Mouse (Mus musculus) fibroblast of lung, adult 2 months (primary cell): ENCODE results near the gene Slc19a3.
"Not testable (repeated sequence)": the region's sequence is repeated elsewhere in the genome, so short reads cannot be mapped to it uniquely, and the experiment has no call there.

ENCODE experiments used
- DNase-seq: peaks from one replicate; pipeline ENCODE4 v3.0.0-alpha.2; 2011; ENCODE audit warnings: low read depth

The Slc19a3 gene

DNA sequence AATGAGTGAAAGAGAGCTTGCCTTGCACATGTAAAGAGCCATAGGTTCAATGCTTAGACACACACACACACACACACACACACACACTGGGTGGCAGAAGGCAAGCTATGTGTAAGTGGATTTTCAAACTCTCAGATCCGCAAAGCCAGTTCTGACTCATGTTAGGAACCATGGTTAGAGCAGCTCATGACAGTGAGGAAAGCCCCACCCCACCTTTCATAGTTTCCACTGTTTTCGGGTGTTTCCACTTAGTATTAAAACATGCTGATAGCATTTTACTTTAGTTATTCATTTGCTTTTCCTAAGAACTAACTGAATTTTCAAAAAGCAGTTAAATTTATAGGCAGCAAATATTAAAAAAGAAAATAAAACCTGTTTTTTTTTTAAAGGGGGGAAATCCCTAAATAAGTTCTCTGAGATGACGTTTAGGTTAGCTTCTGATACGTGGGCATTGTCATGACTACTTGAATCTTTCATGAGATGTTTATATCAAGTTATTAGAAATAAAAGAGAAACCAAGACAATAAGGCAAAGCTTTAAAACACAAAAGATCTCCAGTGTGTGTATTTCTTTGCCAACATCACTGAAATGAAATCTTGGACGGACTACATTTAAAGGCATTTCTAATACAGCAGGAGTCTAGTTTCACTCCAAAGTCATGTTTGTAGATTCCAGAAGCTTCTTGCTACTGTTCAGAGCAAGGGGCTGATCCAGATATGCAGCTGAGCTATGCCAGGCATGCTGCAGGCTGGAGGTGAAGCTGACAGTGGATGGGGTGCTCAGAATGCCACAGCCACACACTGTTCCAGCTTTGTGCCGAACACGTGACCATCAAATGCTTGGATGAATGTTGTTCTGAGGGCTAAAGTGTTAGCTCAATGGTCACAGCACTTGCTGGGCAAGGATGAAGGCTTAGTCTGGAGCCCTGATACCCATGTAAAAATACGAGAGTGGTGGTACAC is 31.7 kb downstream of the Slc19a3 start:
- DNase-seq = peak; percentile 12

DNA sequence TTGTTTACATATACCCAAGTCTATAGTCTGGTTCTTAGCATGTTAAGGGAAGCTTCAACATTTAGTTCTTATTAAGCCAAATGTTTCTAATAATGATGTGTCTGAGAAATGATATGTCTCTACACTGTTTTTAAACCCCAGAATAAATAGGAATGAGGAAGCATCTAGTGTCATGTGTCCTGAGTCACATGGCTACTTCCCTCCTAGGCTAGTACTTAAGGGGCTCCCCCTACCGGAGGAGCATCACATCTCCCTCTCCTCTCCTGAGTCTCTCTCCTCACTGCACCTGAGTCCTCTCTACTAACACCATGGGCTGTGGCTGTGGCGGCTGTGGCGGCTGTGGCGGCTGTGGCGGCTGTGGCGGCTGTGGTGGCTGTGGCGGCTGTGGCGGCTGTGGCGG is 37.9 kb downstream of the Slc19a3 start, which contains the start of gene Gm47959:
Gene Gm47959, plus strand, starts transcription at position 243 of the 400 bp plus-strand sequence.
- DNase-seq = not testable (repeated sequence)

DNA sequence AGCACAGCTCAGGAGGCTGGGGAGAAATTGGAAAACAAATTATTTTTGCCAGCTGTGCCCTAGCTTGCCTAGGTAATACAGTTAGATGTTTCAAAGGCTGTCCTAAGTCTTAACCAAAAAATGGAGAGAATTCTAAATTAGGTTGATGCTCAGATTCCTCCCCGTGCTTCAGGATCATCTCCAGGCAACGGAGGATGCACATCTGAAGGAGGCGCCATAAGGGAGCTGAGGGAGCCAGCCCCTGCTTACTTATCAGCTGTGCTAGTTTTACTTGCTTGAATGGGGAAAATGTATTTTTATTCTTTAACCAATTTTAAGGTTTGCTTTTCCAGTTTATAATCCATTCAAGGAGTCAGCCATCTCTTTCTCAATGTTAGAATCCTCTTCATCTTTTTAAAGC is 44.3 kb downstream of the Slc19a3 start:
- DNase-seq = no peak

DNA sequence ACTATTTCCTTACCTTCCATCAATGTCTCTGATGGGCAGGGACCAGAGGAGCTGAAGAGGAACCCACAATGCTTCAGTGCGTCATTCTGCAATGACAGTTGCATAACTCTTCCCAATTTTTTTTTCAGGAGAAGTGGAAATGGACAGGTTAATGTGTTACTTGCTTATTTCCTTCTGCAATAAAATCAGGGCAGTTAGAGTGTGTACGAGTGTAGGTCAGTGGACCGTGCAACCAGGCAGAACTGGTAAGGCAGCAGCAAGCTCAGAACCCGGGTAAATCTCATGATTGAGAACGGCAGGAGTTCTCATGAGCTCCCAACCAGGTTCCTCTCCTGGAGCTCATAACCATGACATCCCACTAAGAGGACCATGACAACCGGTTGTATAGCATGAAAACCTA is 46.2 kb downstream of the Slc19a3 start:
- DNase-seq = no peak

DNA sequence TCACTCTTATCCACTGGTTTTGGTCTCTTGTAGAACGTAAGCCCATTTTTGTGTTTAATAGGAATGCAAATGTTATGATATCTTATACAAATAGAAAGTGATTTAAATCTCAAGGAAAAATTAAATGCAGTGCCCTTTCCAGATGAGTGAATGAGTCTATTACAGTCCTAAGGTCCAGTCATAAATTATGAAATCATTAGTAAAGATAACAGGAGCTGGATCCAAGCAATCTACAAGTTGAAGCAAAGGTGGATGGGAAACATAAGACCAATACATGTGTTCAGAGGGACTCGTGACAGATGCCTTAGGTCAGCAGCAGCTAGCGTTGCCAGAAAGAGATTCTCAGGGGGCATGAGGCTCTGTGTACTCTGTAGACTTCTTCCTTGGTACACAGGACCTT is 46.7 kb downstream of the Slc19a3 start:
- no peak for DNase-seq

DNA sequence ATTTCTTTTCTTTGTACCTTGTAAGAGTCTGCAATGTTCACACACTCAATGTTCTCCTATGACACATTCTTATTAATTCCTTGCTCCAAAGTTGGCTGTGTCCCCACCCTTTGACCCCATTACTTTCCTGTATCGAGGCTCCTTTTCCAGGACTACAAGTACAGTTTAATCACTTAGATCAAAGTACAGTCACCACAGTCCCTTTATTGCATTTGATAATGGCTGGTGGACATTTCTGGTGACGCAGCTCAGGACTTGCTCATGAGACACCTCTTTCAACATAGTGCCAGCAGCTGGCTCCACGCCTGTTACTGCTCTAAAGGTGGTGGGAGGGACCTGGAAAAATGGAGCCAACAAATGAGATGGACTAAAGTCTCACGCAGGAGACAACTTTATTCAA is 47.2 kb downstream of the Slc19a3 start:
- no peak for DNase-seq

DNA sequence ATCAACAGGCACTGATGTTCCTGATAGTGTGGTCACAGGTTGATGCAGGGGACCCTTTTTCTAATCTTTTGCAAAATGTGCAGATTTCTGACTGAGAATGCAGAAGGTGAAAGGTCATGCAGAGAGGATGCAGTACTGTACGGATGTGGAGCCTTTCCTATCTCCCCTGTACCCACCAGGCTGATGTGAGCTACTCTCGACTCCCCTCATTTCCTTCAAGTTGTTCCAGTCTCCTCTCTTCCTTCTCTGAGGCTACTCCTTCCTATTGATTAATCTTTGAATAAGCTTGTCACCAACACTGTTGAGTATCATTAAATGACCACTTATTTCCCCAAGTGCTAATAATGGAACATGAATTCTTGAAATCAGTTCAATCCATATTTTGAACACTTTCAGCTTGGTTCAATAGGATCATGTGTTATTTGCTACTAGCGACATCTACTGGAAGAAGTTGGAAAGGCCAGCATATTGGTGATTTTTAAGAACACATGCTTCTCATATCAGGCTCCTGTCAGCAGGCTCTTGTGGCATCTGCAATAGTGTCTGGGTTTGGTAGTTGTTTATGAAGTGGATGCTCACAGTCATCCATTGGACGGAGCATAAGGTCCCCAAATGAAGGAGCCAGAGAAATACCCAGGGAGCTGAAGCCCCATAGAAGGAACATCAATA is 50.6 kb downstream of the Slc19a3 start:
- peak; percentile 62 for DNase-seq

DNA sequence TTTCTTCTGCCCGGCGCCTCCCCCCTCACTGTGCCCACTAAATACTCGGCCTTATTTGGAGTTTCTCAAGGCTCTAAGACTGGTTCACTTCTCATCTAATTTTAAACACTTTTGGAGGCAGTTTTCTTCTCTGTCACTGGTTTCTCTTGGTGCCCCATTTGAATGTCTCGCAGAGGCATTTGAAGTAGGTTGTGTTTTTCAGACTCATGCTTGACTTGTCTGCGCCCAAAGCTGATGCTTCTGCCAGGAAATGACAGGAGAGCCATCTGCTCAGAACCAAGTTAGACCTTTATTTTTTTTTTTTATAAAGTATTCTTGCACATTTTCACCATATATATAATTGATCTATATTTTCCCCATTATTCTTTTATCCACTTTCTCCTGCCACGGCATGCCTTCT is 51.5 kb downstream of the Slc19a3 start:
- DNase-seq = no peak

DNA sequence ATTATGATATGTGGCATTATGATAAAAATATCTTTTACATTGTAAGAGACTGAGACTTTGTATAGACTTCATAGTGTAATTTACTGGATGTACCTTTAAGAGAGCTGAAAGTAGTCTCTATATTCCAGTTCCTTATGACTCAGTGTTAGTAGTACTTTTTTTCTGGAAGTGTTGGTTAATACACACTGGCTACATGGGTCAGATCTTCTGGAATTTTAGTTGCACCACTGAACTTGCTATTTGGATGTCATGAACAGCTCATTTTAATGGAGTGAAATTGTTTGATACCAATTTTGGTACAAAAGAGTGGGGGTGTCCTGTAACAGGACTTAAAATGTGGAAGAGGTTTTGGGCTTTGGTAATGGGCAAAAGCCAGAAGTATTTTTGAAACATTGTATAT is 60.4 kb downstream of the Slc19a3 start:
- DNase-seq = no peak

DNA sequence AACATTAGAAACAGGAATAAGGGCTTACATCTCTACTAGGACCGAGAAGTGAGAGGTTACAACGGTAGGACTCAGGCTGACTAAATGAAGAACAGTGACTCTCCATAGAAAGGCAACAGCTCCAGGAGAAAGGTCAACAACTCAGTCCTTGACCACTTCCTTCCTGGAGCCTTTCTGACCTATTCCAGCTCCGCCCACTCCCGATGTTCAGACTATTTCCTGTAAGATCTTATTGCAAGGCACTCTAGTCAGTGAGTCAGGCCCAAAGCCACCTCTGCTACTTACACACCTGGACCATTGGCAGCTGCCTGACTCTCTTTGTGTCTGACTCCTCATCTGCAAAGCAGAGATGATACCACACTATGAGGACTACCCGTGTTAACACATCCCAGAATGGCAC is 62.5 kb downstream of the Slc19a3 start:
- no peak for DNase-seq

DNA sequence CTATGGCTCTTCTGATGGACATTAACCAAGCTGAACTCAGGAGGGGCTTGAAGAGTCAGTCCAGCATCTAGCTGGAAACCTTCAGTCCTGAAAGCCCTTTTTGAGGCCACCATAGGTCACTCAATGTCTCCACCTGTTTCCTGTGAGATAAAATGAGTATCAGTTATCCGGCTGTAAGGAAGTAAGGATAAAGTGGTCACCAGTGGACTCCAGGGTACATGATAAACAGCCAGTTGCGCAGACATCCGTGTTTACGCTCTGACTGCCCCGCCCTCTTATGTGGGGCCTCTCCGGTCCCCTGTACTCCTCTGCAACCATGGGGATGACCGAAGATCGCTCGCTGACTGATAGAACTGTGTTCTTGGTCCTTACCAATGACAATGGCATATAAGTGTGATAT is 63.9 kb downstream of the Slc19a3 start:
- DNase-seq = no peak

DNA sequence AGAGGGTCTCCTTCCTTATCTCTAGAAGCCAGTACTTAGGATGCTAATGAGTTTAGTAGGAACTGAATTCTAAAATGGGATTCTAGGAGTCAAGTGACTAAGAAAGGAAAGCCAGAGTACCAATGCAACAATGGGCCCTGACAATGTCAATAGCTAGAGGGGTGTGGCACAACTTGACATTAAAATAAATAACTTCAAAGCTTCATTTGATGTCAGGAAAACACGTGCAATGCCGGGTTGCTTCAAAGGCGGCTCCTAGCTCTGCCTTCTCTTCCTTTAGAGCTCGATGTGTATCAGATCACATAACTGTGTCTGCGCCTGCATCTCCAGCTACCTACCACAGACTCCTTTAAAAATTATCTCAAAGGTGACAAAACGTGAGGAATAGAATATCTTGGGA is 64.3 kb downstream of the Slc19a3 start:
- DNase-seq = no peak

DNA sequence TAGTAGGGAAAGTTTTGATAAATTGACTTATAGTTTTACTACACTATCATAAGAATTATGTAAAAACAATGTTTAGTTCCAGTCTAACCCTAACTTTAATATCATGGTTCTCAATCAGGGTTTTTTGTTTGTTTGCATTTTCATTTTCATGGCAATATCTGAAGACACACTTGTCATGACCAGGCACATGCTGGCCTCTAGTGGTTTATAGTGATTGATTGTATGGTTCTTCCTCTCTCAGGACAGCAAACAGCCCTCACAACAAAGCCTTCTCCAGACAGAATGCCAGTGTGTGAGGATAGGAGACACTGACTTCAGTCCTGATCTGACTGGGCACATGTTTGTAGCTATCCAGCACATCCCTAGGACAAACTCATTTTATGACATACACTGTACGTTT is 65.0 kb downstream of the Slc19a3 start:
- DNase-seq = no peak

DNA sequence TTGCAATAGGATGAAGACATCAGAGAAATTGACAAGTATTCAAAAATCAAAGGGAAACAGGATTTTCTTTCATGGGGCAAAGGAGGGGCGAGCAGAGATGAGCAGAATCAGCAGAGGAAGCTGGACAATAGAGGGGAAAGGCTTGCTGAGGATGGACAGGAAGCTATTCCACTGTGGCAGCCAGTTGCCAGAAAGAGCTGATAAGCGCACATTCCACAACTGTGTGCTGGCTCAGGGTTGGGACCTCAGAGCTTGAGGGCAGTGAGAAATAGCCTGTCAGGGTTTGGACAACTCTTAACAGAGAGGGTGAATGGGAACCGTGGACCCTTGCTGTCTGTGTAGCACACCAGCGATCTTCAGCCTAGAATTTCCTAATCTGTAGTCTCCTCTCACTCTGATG is 66.2 kb downstream of the Slc19a3 start:
- DNase-seq = no peak

DNA sequence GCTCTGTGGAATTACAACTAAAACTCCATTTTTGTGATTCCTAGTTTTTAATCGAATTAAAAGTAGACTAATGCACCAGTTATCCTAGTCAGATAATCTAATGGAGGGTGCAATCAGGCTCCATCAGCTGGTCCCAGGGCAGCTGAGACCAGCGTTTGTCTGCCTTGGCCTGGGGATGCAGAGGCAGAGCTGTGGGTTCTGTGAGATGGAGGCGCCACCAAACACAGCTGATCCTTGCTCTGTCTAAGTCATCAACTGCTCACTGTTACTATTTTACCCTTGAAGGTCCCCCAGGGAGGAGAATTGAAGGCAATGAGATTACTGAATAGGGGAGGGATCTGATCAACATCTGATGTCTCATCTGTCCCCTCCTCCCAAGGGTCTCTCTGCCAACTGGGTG is 71.8 kb downstream of the Slc19a3 start:
- DNase-seq = no peak
